Mouse (Mus musculus) heart, postnatal 36 days (tissue): Measurements from ENCODE around the gene Tbc1d1. TPM values are rescaled to one million over a fixed set of nuclear protein-coding genes. Genes with fewer than 3 reads are reported as not detected.

ENCODE experiments used
- DNase-seq, 2 experiments: peaks; one replicate each; pipeline ENCODE4 v3.0.0; 2021 to 2022
- intact Hi-C: fragments of 180-260 bp; cut with DNase I; formaldehyde crosslinking; loops from one replicate; pipeline ENCODE4 v1.15.1; 2025
- total RNA-seq, 2 experiments: library from RNA; stranded (reverse); gene quantifications; 2 replicates each; pipeline ENCODE4 v1.2.3; 2021

Tbc1d1 gene
- total RNA-seq, 2 experiments from 2014 or later, result 15.3 to 18.5 TPM

DNA sequence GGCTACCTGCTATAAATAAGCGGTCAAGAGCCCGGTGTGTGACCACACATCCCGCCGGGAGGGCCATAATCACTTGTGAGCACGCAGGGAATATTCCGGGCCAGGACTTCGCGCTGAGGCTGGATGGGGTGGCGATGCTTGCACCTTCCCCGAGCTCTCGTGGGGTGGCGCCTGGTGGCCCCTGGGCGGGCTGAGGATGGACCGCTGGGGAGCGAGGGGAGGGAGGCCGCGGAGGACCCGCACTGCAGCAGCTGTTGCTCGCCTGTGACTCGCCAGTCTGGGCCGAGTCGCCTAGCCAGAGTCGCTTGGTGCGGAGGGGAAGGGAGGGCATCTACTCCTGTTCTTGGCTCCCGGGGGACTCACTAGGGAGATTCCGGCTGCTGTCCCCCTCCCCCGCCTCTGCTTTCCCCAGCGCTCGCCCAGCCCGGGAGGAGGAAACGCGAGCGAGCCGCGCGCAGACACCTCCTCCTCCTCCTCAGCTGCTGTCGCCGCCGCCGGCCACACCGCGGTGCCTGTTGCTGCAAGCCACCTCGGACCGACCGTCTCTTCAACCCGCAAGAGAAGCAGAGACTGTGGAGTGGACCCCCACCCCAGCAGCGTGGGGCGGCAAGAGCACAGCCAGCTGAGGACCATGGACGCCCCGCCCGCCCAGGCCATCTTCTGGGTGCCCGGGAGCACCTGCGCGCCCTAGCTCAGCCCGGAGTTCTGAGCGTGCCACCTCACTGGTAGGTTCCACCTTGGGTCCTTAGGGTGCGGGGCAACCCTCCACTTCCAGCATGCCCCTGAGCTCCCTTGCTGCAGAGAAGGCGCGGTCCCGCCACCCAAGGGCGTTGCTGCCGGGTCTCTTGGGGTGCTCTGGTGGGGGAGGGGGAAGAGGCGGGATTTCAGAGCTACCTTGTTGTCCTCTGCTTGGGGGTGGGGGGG, 3.9 kb downstream of the Tbc1d1 start:
- DNase-seq, result peak; percentile 67 to 74
- intact Hi-C loops, result loop anchor here (5.0 kb wide), 1 partner anchor 42 kb away; no protein-coding TSS in a partner anchor

DNA sequence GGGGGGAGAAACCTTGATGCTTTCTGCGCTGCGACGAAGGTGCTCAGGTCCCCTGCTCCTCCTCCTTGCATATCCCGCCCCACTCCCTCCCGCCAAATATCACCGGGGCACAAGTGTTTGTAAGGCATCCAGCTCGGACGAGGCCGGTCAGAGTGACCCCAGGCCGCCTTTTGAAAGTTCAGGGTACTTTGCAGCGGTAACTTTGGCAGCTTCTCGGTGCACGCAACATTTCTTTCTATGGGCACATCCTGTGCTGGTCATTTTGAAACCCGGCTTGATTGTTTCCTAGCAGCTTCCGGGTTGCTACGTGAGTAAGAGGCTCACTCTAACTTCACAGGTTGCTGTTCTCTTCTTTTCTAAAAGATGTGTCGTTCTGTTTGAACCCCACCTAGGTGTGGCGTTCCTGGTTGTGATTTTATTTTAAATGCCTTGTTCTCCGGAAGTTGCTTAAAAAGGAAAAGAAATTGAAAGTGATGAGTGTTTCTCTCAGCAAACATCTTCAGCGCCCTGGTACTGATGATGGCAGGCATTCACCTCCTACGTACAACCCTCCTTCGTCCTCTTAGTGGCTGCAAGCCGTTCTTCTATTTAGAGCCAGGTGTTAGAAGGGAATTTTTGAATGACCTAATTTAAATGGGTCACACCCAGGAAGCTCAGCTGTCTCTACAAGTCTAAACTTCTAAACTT, 4.7 kb downstream of the Tbc1d1 start:
- DNase-seq, result no peak
- intact Hi-C loops, result loop anchor here (5.0 kb wide), 1 partner anchor 41 kb away; no protein-coding TSS in a partner anchor

DNA sequence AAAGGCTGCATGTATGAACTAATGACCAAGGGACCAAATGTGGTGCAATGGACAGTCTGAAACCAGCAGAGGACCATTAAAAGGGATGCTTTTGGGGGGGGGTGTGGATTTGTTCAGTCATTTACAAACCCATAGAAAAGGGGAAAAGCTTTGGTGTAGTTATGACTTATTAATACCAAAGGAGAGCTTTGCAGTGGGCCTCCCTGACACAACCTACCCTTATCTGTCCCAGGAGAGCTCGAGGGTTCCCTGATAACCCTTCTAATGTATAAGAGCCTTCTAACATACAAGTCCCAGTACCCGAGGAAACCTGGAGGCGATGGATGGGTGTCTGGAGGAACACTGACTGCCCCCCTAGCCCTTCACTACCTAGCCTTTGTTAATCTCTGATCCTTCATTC, 5.8 kb downstream of the Tbc1d1 start:
- intact Hi-C loops, result loop anchor here (5.0 kb wide), 1 partner anchor 40 kb away; no protein-coding TSS in a partner anchor
- no peak for DNase-seq

DNA sequence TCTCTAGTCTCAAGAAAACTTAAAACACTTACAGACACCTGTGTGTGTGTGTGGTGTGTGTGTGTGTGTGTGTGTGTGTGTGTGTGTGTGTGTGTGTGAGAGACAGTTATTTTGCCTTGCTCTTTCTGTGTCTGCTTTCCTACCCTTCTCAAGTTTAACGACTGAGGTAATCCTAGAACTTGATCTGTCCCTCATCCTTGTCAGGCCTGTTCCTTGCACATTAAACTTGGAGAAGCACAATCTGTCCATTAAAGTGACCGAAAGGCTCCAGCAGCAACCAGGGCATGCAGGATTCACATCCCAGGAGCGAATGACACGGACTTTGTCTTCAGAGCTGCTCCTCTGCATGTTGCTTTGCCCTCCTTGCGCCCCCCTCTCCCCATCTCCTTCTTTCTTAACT, 6.5 kb downstream of the Tbc1d1 start:
- intact Hi-C loops, result loop anchor here (5.0 kb wide), 1 partner anchor 40 kb away; no protein-coding TSS in a partner anchor
- no peak for DNase-seq

GRCm38 (mm10) chr5:64164414-64164813, 8.3 kb downstream of the Tbc1d1 start:
- DNase-seq, result no peak
- intact Hi-C loops, result loop anchor here (5.0 kb wide), 1 partner anchor 38 kb away; no protein-coding TSS in a partner anchor

- intact Hi-C loops, result no loop called here
Measured at GRCm38 (mm10) chr5:64165826-64166225, 9.7 kb downstream of the Tbc1d1 start.

GRCm38 (mm10) chr5:64168990-64169540, 13.0 kb downstream of the Tbc1d1 start:
- intact Hi-C loops, result no loop called here
- no peak for DNase-seq

More at GRCm38 (mm10) chr5:64165826-64166225, 9.7 kb downstream of the Tbc1d1 start:
- no peak for DNase-seq

DNA sequence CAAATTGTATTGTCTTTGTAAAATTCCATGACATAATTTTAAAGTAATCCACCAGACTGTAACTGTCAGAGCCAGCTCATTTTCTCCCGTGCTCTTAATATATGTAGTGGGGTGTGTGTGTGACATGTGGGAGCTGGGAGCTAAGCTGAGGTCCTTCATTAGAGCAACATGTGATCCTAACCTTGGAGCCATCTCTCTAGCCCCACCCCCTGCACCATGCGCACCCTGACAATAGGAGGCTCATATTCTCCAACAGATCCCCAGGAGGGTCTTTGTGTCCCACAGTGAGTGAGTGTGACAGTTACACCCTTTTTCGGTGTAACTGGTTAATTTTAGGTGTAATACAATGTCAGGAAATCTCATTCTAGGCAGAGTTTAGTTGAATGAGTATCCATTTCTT, 16.8 kb downstream of the Tbc1d1 start:
- DNase-seq, result no peak
- intact Hi-C loops, result no loop called here

DNA sequence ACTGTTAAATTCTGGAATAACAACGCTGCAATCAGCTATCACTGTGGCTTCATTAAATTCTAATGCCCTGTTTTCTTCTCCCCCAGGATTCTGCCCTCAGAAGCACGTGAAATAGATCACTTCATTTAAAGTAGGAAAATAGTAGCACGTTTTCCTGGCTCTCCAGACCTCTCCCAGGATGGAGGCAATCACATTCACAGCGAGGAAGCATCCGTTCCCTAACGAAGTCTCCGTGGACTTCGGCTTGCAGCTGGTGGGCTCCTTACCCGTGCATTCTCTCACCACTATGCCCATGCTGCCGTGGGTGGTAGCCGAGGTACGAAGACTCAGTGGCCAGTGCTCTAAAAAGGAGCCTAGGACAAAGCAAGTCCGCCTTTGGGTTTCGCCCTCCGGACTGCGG, 17.2 kb downstream of the Tbc1d1 start:
- DNase-seq, result no peak
- intact Hi-C loops, result no loop called here

DNA sequence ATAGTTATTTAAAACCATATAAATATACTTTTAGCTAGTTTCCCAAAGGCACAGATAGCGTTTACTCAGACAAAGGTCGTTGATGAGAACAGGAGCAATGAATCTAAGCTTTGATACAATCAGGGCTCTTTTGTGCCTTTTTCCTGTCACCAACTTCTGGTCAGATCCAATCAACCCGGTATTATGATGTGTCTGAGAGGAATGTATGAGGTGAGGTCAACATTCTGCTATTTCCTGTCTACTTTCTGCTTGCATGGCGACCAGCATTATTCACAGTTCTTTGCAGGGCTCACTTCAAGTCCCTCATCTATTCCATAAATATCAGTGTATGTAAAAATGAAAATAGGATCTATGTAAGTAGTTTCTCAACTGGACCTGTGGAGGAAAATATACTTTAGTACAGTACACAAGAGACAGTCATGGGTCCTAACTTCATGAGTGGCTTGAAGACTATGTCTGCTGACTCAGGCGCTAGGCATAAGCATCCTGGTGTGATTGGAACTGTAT, 18.4 kb downstream of the Tbc1d1 start:
- intact Hi-C loops, result no loop called here

GRCm38 (mm10) chr5:64180548-64180947, 24.4 kb downstream of the Tbc1d1 start:
- intact Hi-C loops, result no loop called here
- no peak for DNase-seq

More for the DNA sequence above, 18.4 kb downstream of the Tbc1d1 start:
- DNase-seq, result no peak

- no peak for DNase-seq
- intact Hi-C loops, result no loop called here
Measured at GRCm38 (mm10) chr5:64183712-64184111, 27.6 kb downstream of the Tbc1d1 start.

DNA sequence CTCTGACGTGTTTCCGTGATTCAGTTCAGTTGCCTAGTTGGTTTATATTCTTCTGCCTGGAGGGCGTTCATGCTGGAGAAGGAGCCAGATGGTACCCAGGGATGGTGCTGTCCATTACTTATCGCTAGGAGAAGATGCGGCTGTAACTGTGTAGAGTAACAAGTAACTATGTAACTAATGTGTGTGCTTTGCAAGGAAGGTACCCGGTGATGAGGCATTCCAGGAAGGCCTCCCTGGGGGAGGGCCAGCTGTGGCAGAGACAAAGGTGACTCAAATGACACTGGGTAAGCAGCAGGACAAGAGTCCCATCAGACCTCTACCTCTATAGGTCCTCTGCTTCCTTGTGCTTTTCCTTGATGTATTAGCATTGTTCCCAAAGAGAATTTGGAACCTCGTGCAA, 29.2 kb downstream of the Tbc1d1 start:
- no peak for DNase-seq
- intact Hi-C loops, result no loop called here

GRCm38 (mm10) chr5:64186566-64186965, 30.5 kb downstream of the Tbc1d1 start:
- DNase-seq, result no peak
- intact Hi-C loops, result no loop called here

- intact Hi-C loops, result no loop called here
- no peak for DNase-seq
Measured at GRCm38 (mm10) chr5:64188083-64188648, 32.1 kb downstream of the Tbc1d1 start.

- intact Hi-C loops, result no loop called here
- no peak for DNase-seq
Measured at GRCm38 (mm10) chr5:64190892-64191291, 34.8 kb downstream of the Tbc1d1 start.

DNA sequence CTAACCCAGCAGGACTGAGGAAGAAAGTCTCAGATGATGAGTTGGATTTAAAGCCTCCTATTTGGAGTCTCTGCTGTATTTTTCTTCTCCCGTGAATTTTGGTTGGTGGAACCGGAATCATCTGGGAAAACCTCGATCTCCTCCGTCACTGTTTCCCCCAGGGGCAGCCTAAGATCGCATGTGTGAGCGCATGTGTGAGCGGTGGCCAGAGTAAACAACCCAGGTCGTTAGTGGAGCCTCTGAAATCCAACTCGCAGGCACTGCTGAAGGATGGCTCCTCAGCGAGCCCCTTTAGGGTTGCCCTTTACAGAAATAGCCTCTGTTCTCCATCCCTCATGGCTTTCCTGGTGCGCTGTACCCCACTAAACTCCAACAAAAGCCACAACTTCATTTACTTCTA, 37.2 kb downstream of the Tbc1d1 start:
- intact Hi-C loops, result no loop called here

GRCm38 (mm10) chr5:64196250-64196865, 40.3 kb downstream of the Tbc1d1 start:
- intact Hi-C loops, result no loop called here
- DNase-seq, result no peak

More for the DNA sequence above, 37.2 kb downstream of the Tbc1d1 start:
- DNase-seq, result peak; percentile 25 to 35

DNA sequence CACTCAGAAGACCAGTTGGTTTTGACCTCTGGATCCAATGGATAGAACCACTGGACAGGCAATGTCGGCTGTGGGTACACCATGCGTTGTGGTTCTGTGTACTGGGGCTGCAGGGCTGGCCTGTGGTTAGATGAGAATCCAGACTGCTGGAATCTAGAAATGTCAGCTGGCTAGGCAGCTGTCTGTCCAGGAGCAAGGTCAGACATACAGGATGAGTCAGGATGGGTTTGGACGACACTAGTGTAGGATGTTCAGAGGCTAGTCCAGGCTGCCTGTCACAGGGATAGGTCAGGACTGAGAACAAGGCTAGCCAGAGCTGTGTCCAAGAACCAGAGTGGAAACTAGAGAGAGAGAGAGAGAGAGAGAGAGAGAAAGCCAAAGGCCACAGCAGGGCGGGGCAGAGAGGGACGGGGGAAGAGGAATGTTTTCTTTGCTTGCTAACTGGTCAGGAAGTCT, 40.8 kb downstream of the Tbc1d1 start:
- no peak for DNase-seq
- intact Hi-C loops, result no loop called here

DNA sequence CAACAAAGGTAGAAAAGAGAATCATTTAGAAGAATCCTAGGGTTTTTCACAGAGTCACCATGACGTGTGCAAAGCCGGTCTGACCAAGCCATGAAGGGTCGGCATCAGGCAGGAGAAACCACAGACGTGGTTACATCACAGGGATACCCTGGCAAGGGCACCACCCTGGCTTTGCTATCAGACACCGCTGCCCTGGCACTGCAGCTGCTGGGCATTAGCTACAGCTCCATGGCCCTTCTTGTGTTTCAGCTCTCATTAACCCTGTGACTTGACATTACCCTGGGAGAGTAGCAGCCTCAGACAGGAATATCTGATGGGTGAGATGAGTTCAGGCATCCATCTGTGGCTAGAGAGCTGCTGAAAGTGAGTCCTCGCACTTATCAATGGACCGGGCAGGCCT, 42.5 kb downstream of the Tbc1d1 start:
- DNase-seq, result no peak
- intact Hi-C loops, result no loop called here
